Mouse (Mus musculus): ENCODE measurements around the gene Eif2b4. TPM values are rescaled to one million over a fixed set of nuclear protein-coding genes. Genes with fewer than 3 reads are reported as not detected.

Gene Eif2b4
- polyA plus RNA-seq, 1 experiment, result 34.0 TPM

GRCm38 (mm10) chr5:31194486-31195485, 1.6 kb upstream of the Eif2b4 start:
- no peak for TF ChIP-seq GATA1 (IDR thresholded peaks at IDR 0.05; ENCODE audit: low read length)
- no peak for TF ChIP-seq TAL1 (IDR thresholded peaks at IDR 0.05; ENCODE audit: low read length)
- no peaks in the 10 kb centered on the region for H3K9me3 ChIP-seq (ENCODE audit: control insufficient read depth, low read length)
- H3K4me3 ChIP-seq (replicated peaks), result peak overlapping the region; percentile 89
- H3K27me3 ChIP-seq (ENCODE audit: control insufficient read depth), result no peaks in the 10 kb centered on the region
- H3K36me3 ChIP-seq (ENCODE audit: control insufficient read depth), result peaks cover 73% of the 10 kb centered on the region
- peaks cover 55% of the 10 kb centered on the region for H3K4me1 ChIP-seq (ENCODE audit: control insufficient read depth)

GRCm38 (mm10) chr5:31193631-31194281, 526 bp upstream of the Eif2b4 start:
- Histone ChIP-seq H3K9me3 (ENCODE audit: control insufficient read depth, low read length) (no peaks in the 10 kb centered on the region), H3K36me3 (ENCODE audit: control insufficient read depth) (peaks cover 71% of the 10 kb centered on the region), H3K27me3 (ENCODE audit: control insufficient read depth) (no peaks in the 10 kb centered on the region)

GRCm38 (mm10) chr5:31192045-31192938, 938 bp downstream of the Eif2b4 start:
- peak overlapping the region; percentile 89 for H3K4me3 ChIP-seq (replicated peaks)
- peaks cover 71% of the 10 kb centered on the region for H3K36me3 ChIP-seq (ENCODE audit: control insufficient read depth)
- H3K4me1 ChIP-seq (ENCODE audit: control insufficient read depth), result peaks cover 48% of the 10 kb centered on the region
- no peak for TF ChIP-seq GATA1 (IDR thresholded peaks at IDR 0.05; ENCODE audit: low read length)
- no peak for TF ChIP-seq TAL1 (IDR thresholded peaks at IDR 0.05; ENCODE audit: low read length)
- no peaks in the 10 kb centered on the region for H3K9me3 ChIP-seq (ENCODE audit: control insufficient read depth, low read length)
- H3K27me3 ChIP-seq (ENCODE audit: control insufficient read depth), result no peaks in the 10 kb centered on the region

More at GRCm38 (mm10) chr5:31193631-31194281, 526 bp upstream of the Eif2b4 start:
- Histone ChIP-seq H3K4me1 (ENCODE audit: control insufficient read depth) (peaks cover 53% of the 10 kb centered on the region), H3K4me3 (replicated peaks) (peak overlapping the region; percentile 89)
- TF ChIP-seq GATA1 (IDR thresholded peaks at IDR 0.05; ENCODE audit: low read length) (no peak), TAL1 (IDR thresholded peaks at IDR 0.05; ENCODE audit: low read length) (no peak)

GRCm38 (mm10) chr5:31190201-31190600, 3.0 kb downstream of the Eif2b4 start:
- TF ChIP-seq TAL1 (IDR thresholded peaks at IDR 0.05; ENCODE audit: low read length), result no peak
- TF ChIP-seq GATA1 (IDR thresholded peaks at IDR 0.05; ENCODE audit: low read length), result no peak
- Histone ChIP-seq H3K4me1 (ENCODE audit: control insufficient read depth) (peaks cover 41% of the 10 kb centered on the region), H3K36me3 (ENCODE audit: control insufficient read depth) (peaks cover 64% of the 10 kb centered on the region), H3K9me3 (ENCODE audit: control insufficient read depth, low read length) (no peaks in the 10 kb centered on the region), H3K27me3 (ENCODE audit: control insufficient read depth) (no peaks in the 10 kb centered on the region), H3K4me3 (replicated peaks) (no peak overlapping the region)

- H3K9me3 ChIP-seq (ENCODE audit: control insufficient read depth, low read length), result no peaks in the 10 kb centered on the region
- no peaks in the 10 kb centered on the region for H3K27me3 ChIP-seq (ENCODE audit: control insufficient read depth)
- peaks cover 41% of the 10 kb centered on the region for H3K4me1 ChIP-seq (ENCODE audit: control insufficient read depth)
- H3K36me3 ChIP-seq (ENCODE audit: control insufficient read depth), result peaks cover 56% of the 10 kb centered on the region
- H3K4me3 ChIP-seq (replicated peaks), result no peak overlapping the region
- no peak for TF ChIP-seq GATA1 (IDR thresholded peaks at IDR 0.05; ENCODE audit: low read length)
- TF ChIP-seq TAL1 (IDR thresholded peaks at IDR 0.05; ENCODE audit: low read length), result no peak
Measured at GRCm38 (mm10) chr5:31188223-31188840, 4.9 kb downstream of the Eif2b4 start.

- Histone ChIP-seq H3K4me3 (replicated peaks) (no peak overlapping the region), H3K27me3 (ENCODE audit: control insufficient read depth) (no peaks in the 10 kb centered on the region)
Measured at GRCm38 (mm10) chr5:31183678-31184077, 9.6 kb downstream of the Eif2b4 start.

GRCm38 (mm10) chr5:31181183-31181770, 12.0 kb downstream of the Eif2b4 start:
- Histone ChIP-seq H3K27me3 (ENCODE audit: control insufficient read depth) (no peaks in the 10 kb centered on the region), H3K9me3 (ENCODE audit: control insufficient read depth, low read length) (no peaks in the 10 kb centered on the region), H3K36me3 (ENCODE audit: control insufficient read depth) (peaks cover 23% of the 10 kb centered on the region), H3K4me1 (ENCODE audit: control insufficient read depth) (peaks cover 71% of the 10 kb centered on the region), H3K4me3 (replicated peaks) (peak overlapping the region; percentile 79)
- TF ChIP-seq GATA1 (IDR thresholded peaks at IDR 0.05; ENCODE audit: low read length), result no peak
- TF ChIP-seq TAL1 (IDR thresholded peaks at IDR 0.05; ENCODE audit: low read length), result no peak

More at GRCm38 (mm10) chr5:31183678-31184077, 9.6 kb downstream of the Eif2b4 start:
- H3K9me3 ChIP-seq (ENCODE audit: control insufficient read depth, low read length), result no peaks in the 10 kb centered on the region
- peaks cover 52% of the 10 kb centered on the region for H3K4me1 ChIP-seq (ENCODE audit: control insufficient read depth)
- TF ChIP-seq TAL1 (IDR thresholded peaks at IDR 0.05; ENCODE audit: low read length), result peak; percentile 26; the same call in 1 of the 3 replicates
- TF ChIP-seq GATA1 (IDR thresholded peaks at IDR 0.05; ENCODE audit: low read length), result no peak
- H3K36me3 ChIP-seq (ENCODE audit: control insufficient read depth), result peaks cover 31% of the 10 kb centered on the region

Measured in erythroblast, embryonic 14.5 days (primary cell).